Mouse (Mus musculus) C2C12 (cell line): Measurements from ENCODE around the gene Gm20538. TPM values are rescaled to one million over a fixed set of nuclear protein-coding genes. Genes with fewer than 3 reads are reported as not detected.

Source experiments
- H3K27me3 ChIP-seq: one replicate; pipeline ENCODE4 v1.6.1; 2011; ENCODE audit not compliant: control insufficient read depth, insufficient read depth, insufficient read length
- H3K36me3 ChIP-seq: one replicate; pipeline ENCODE4 v1.6.1; 2011; ENCODE audit not compliant: control insufficient read depth, insufficient read depth
- H3K4me3 ChIP-seq: one replicate; pipeline ENCODE4 v1.5.1; 2011; ENCODE audit warnings: mild to moderate bottlenecking, control low read depth; ENCODE audit not compliant: poor library complexity, insufficient read depth, severe bottlenecking
- H3K79me2 ChIP-seq: one replicate; pipeline ENCODE4 v1.6.1; 2011; ENCODE audit not compliant: control insufficient read depth, insufficient read depth
- H3K79me3 ChIP-seq: one replicate; pipeline ENCODE4 v1.6.1; 2011; ENCODE audit warnings: low read depth, control low read depth
- H3ac ChIP-seq: one replicate; pipeline ENCODE3; 2011; ENCODE audit warnings: low read depth; ENCODE audit not compliant: control insufficient read depth, insufficient read length
- CEBPB ChIP-seq: IDR thresholded peaks from one replicate; pipeline ENCODE4 v1.6.1; 2011; ENCODE audit warnings: low read depth, mild to moderate bottlenecking, control low read depth, moderate library complexity
- CTCF ChIP-seq: IDR thresholded peaks from one replicate; pipeline ENCODE4 v1.5.1; 2011; ENCODE audit not compliant: control insufficient read depth, insufficient read depth, insufficient read length
- FOSL1 ChIP-seq: IDR thresholded peaks from one replicate; pipeline ENCODE4 v1.8.0; 2011; ENCODE audit warnings: mild to moderate bottlenecking, low read length; ENCODE audit not compliant: poor library complexity, insufficient read depth, severe bottlenecking
- MAX ChIP-seq: IDR thresholded peaks from one replicate; pipeline ENCODE4 v1.6.1; 2011; ENCODE audit warnings: mild to moderate bottlenecking, control low read depth
- MYOD1 ChIP-seq: IDR thresholded peaks from one replicate; pipeline ENCODE4 v1.6.1; 2011; ENCODE audit warnings: low read depth; ENCODE audit not compliant: control insufficient read depth, insufficient read length
- MYOG ChIP-seq: IDR thresholded peaks from one replicate; pipeline ENCODE4 v1.6.1; 2011; ENCODE audit not compliant: control insufficient read depth, insufficient read length; ENCODE audit errors: extremely low read depth
- USF1 ChIP-seq: IDR thresholded peaks from one replicate; pipeline ENCODE4 v1.6.1; 2011; ENCODE audit warnings: low read depth, mild to moderate bottlenecking, control low read depth, moderate library complexity
- polyA plus RNA-seq: library from polyadenylated mRNA; unstranded; fragments of >200 nt; fragmentation: generic; extraction: Trizol; gene quantifications from one replicate; pipeline ENCODE4 v1.2.1, GENCODE M21; 2012; ENCODE audit warnings: missing spikeins

Gm20538 gene
- polyA plus RNA-seq, 1 experiment, result not detected

GRCm38 (mm10) chr19:44519152-44519551 is 33.5 kb downstream of the Gm20538 start:
- Histone ChIP-seq H3ac (no peak overlapping the region), H3K27me3 (peaks cover 59% of the 10 kb centered on the region), H3K36me3 (no peaks in the 10 kb centered on the region), H3K4me3 (no peak overlapping the region), H3K79me2 (no peaks in the 10 kb centered on the region), H3K79me3 (no peaks in the 10 kb centered on the region)
- no peak for TF ChIP-seq CTCF
- no peak for TF ChIP-seq MYOD1

- TF ChIP-seq FOSL1 (no peak), MYOD1 (no peak), MYOG (no peak), MAX (no peak), CTCF (no peak), CEBPB (no peak), USF1 (no peak)
- Histone ChIP-seq H3K79me2 (no peaks in the 10 kb centered on the region), H3K27me3 (peaks cover 59% of the 10 kb centered on the region), H3K4me3 (no peak overlapping the region), H3K36me3 (no peaks in the 10 kb centered on the region), H3K79me3 (no peaks in the 10 kb centered on the region), H3ac (no peak overlapping the region)
These were observed 34.4 kb downstream of the Gm20538 start for GRCm38 (mm10) chr19:44517996-44518768.

- Histone ChIP-seq H3K79me3 (no peaks in the 10 kb centered on the region), H3K27me3 (peaks cover 78% of the 10 kb centered on the region), H3ac (no peak overlapping the region), H3K36me3 (no peaks in the 10 kb centered on the region), H3K79me2 (no peaks in the 10 kb centered on the region), H3K4me3 (no peak overlapping the region)
- TF ChIP-seq USF1 (no peak), MYOG (no peak), MAX (no peak), CEBPB (no peak), MYOD1 (no peak), FOSL1 (no peak), CTCF (no peak)
These were observed 36.9 kb downstream of the Gm20538 start for GRCm38 (mm10) chr19:44515769-44516168.

- Histone ChIP-seq H3K79me2 (no peaks in the 10 kb centered on the region), H3ac (no peak overlapping the region), H3K36me3 (no peaks in the 10 kb centered on the region), H3K4me3 (no peak overlapping the region), H3K27me3 (peaks cover 83% of the 10 kb centered on the region), H3K79me3 (no peaks in the 10 kb centered on the region)
- TF ChIP-seq USF1 (no peak), MYOD1 (no peak), MYOG (no peak), MAX (no peak), FOSL1 (no peak), CEBPB (no peak), CTCF (no peak)
These were observed 37.8 kb downstream of the Gm20538 start for GRCm38 (mm10) chr19:44514521-44515451.

- Histone ChIP-seq H3K79me3 (no peaks in the 10 kb centered on the region), H3K36me3 (no peaks in the 10 kb centered on the region), H3K4me3 (no peak overlapping the region), H3ac (no peak overlapping the region), H3K79me2 (no peaks in the 10 kb centered on the region), H3K27me3 (peaks cover 83% of the 10 kb centered on the region)
- no peak for TF ChIP-seq MYOG
- TF ChIP-seq MYOD1, result no peak
- no peak for TF ChIP-seq USF1
- TF ChIP-seq MAX, result no peak
- no peak for TF ChIP-seq CEBPB
- no peak for TF ChIP-seq CTCF
- TF ChIP-seq FOSL1, result no peak
These were observed 38.6 kb downstream of the Gm20538 start for GRCm38 (mm10) chr19:44513921-44514482.
